Mouse (Mus musculus) hindbrain, embryonic 11.5 days (tissue): ENCODE measurements around the gene Flt3. TPM values are rescaled to one million over a fixed set of nuclear protein-coding genes. Genes with fewer than 3 reads are reported as not detected.

ENCODE experiments used
- ATAC-seq: fragments of 200-750 bp; cut with Nextera tagmentation; 2 replicates; pipeline ENCODE4 v1.8.0; 2017; ENCODE audit warnings: mild to moderate bottlenecking, moderate TSS enrichment, moderate library complexity; ENCODE audit not compliant: low FRiP score
- DNase-seq: peaks from one replicate; pipeline ENCODE4 v3.0.0-alpha.2; 2015; ENCODE audit warnings: low spot score
- H3K27ac ChIP-seq: fragments of 300-500 bp; sonication (generic); 2 replicates; pipeline ENCODE4 v1.5.1; 2014; ENCODE audit warnings: mild to moderate bottlenecking, low read depth, low read length
- H3K27me3 ChIP-seq: fragments of 300-500 bp; sonication (generic); 2 replicates; pipeline ENCODE4 v1.6.1; 2014; ENCODE audit warnings: mild to moderate bottlenecking, low read length, moderate library complexity, mixed read lengths; ENCODE audit not compliant: control insufficient read depth, insufficient read depth
- H3K36me3 ChIP-seq: fragments of 300-500 bp; sonication (generic); 2 replicates; pipeline ENCODE4 v1.6.1; 2014; ENCODE audit warnings: mild to moderate bottlenecking, low read length, moderate library complexity, mixed read lengths; ENCODE audit not compliant: control insufficient read depth, insufficient read depth
- H3K4me1 ChIP-seq: fragments of 300-500 bp; sonication (generic); replicated peaks from 2 replicates; pipeline ENCODE4 v1.6.1; 2014; ENCODE audit warnings: low read length, mixed read lengths; ENCODE audit not compliant: control insufficient read depth, insufficient read depth
- H3K4me2 ChIP-seq: fragments of 300-500 bp; sonication (generic); replicated peaks from 2 replicates; pipeline ENCODE4 v1.6.1; 2014; ENCODE audit warnings: mild to moderate bottlenecking, low read depth, low read length
- H3K4me3 ChIP-seq: fragments of 300-500 bp; sonication (generic); 2 replicates; pipeline ENCODE4 v1.5.1; 2014; ENCODE audit warnings: low read depth, low read length
- H3K9ac ChIP-seq: fragments of 300-500 bp; sonication (generic); 2 replicates; pipeline ENCODE4 v1.6.1; 2014; ENCODE audit warnings: low read depth, low read length
- H3K9me3 ChIP-seq: fragments of 300-500 bp; sonication (generic); 2 replicates; pipeline ENCODE4 v1.6.1; 2016; ENCODE audit warnings: low read length; ENCODE audit not compliant: control insufficient read depth
- WGBS: fragments of 180-500 bp; shearing (Covaris S2); extraction: QIAGEN DNeasy Blood & Tissue Kit; methylation state at CpG from one replicate; pipeline ENCODE4 v1.1.7; 2014; 5-methylcytosine and 5-hydroxymethylcytosine counted together
- polyA plus RNA-seq: library from polyadenylated mRNA; unstranded; fragments of >200 nt; fragmentation: Nextera tagmentation; extraction: Ambion mirVana; gene quantifications from 2 replicates; pipeline ENCODE4 v1.2.1, GENCODE M21; 2014

Flt3 gene
- polyA plus RNA-seq, 1 experiment from 2014 or later = 0.14 TPM

- DNase-seq (no peak), ATAC-seq (no peak)
- H3K9ac ChIP-seq = no peak overlapping the region
- no peak overlapping the region for H3K4me3 ChIP-seq
- no peak overlapping the region for H3K27ac ChIP-seq
- no peaks in the 10 kb centered on the region for H3K9me3 ChIP-seq
- no peak overlapping the region for H3K4me2 ChIP-seq
- no peaks in the 10 kb centered on the region; the same call in 1 of the 2 replicates for H3K4me1 ChIP-seq
- H3K36me3 ChIP-seq = no peaks in the 10 kb centered on the region
- no peaks in the 10 kb centered on the region for H3K27me3 ChIP-seq
- WGBS = 81% methylated on average over 5 of the region's 5 CpGs
These were observed 36.2 kb upstream of the Flt3 start for GRCm38 (mm10) chr5:147436491-147436890.

GRCm38 (mm10) chr5:147435751-147436150 lies 35.5 kb upstream of the Flt3 start:
- WGBS = 88% methylated on average over 2 of the region's 2 CpGs
- Histone ChIP-seq H3K9me3 (no peaks in the 10 kb centered on the region), H3K4me2 (no peak overlapping the region), H3K4me3 (no peak overlapping the region), H3K9ac (no peak overlapping the region), H3K4me1 (no peaks in the 10 kb centered on the region; the same call in 1 of the 2 replicates), H3K27ac (no peak overlapping the region), H3K27me3 (no peaks in the 10 kb centered on the region), H3K36me3 (no peaks in the 10 kb centered on the region)
- no peak for ATAC-seq
- no peak for DNase-seq

- Histone ChIP-seq H3K9ac (no peak overlapping the region), H3K4me3 (no peak overlapping the region)
- 80% methylated on average over 4 of the region's 4 CpGs for WGBS
These were observed 34.9 kb upstream of the Flt3 start for GRCm38 (mm10) chr5:147435224-147435623.

GRCm38 (mm10) chr5:147432927-147433326 lies 32.6 kb upstream of the Flt3 start:
- no peak for ATAC-seq
- DNase-seq = no peak
- WGBS = 91% methylated on average over 8 of the region's 8 CpGs

More at GRCm38 (mm10) chr5:147435224-147435623, 34.9 kb upstream of the Flt3 start:
- H3K4me1 ChIP-seq = no peaks in the 10 kb centered on the region; the same call in 1 of the 2 replicates
- no peak overlapping the region for H3K4me2 ChIP-seq
- H3K27ac ChIP-seq = no peak overlapping the region
- H3K9me3 ChIP-seq = no peaks in the 10 kb centered on the region
- H3K27me3 ChIP-seq = no peaks in the 10 kb centered on the region
- no peak for DNase-seq
- H3K36me3 ChIP-seq = no peaks in the 10 kb centered on the region
- no peak for ATAC-seq

GRCm38 (mm10) chr5:147430936-147431839 lies 30.9 kb upstream of the Flt3 start:
- Histone ChIP-seq H3K9me3 (no peaks in the 10 kb centered on the region), H3K4me2 (peak overlapping the region; percentile 77), H3K36me3 (no peaks in the 10 kb centered on the region), H3K9ac (peak overlapping the region; percentile 95), H3K4me3 (peak overlapping the region; percentile 99), H3K27me3 (no peaks in the 10 kb centered on the region), H3K27ac (peak overlapping the region; percentile 99), H3K4me1 (no peaks in the 10 kb centered on the region; the same call in 1 of the 2 replicates)
- under 1% methylated on average over 46 of the region's 68 CpGs for WGBS
- DNase-seq (peak; percentile 65), ATAC-seq (peak; percentile 70)

More at GRCm38 (mm10) chr5:147432927-147433326, 32.6 kb upstream of the Flt3 start:
- no peaks in the 10 kb centered on the region; the same call in 1 of the 2 replicates for H3K4me1 ChIP-seq
- no peak overlapping the region for H3K27ac ChIP-seq
- no peak overlapping the region for H3K4me3 ChIP-seq
- H3K4me2 ChIP-seq = no peak overlapping the region
- no peaks in the 10 kb centered on the region for H3K27me3 ChIP-seq
- no peaks in the 10 kb centered on the region for H3K9me3 ChIP-seq
- no peaks in the 10 kb centered on the region for H3K36me3 ChIP-seq
- no peak overlapping the region for H3K9ac ChIP-seq

GRCm38 (mm10) chr5:147430361-147430935 lies 30.2 kb upstream of the Flt3 start:
- no peaks in the 10 kb centered on the region for H3K27me3 ChIP-seq
- H3K27ac ChIP-seq = peak overlapping the region; percentile 99
- peak overlapping the region; percentile 77 for H3K4me2 ChIP-seq
- peak overlapping the region; percentile 99 for H3K4me3 ChIP-seq
- H3K36me3 ChIP-seq = no peaks in the 10 kb centered on the region
- no peaks in the 10 kb centered on the region for H3K9me3 ChIP-seq
- no peaks in the 10 kb centered on the region; the same call in 1 of the 2 replicates for H3K4me1 ChIP-seq
- under 1% methylated on average over 50 of the region's 91 CpGs for WGBS
- H3K9ac ChIP-seq = peak overlapping the region; percentile 95
- DNase-seq (peak; percentile 73), ATAC-seq (peak; percentile 88)

GRCm38 (mm10) chr5:147429535-147430305 lies 29.4 kb upstream of the Flt3 start, which contains the start of gene Pan3:
Gene Pan3 (plus strand): TSS chr5:147430161.
- ATAC-seq (peak; percentile 90), DNase-seq (peak; percentile 95)
- Histone ChIP-seq H3K9ac (peak within 1 kb of the TSS; percentile 95), H3K4me1 (no peaks in the 10 kb centered on the region; the same call in 1 of the 2 replicates), H3K27me3 (no peaks in the 10 kb centered on the region), H3K36me3 (no peaks in the 10 kb centered on the region), H3K4me2 (peak within 1 kb of the TSS; percentile 77), H3K4me3 (peak within 1 kb of the TSS; percentile 99), H3K9me3 (no peaks in the 10 kb centered on the region), H3K27ac (peak within 1 kb of the TSS; percentile 99)
- WGBS = under 1% methylated on average over 44 of the region's 51 CpGs

GRCm38 (mm10) chr5:147426048-147426805 lies 25.9 kb upstream of the Flt3 start:
- Histone ChIP-seq H3K9me3 (no peaks in the 10 kb centered on the region), H3K27me3 (no peaks in the 10 kb centered on the region), H3K4me1 (no peaks in the 10 kb centered on the region), H3K4me2 (no peak overlapping the region), H3K36me3 (no peaks in the 10 kb centered on the region), H3K9ac (no peak overlapping the region), H3K4me3 (no peak overlapping the region), H3K27ac (no peak overlapping the region)
- no peak for DNase-seq
- no peak for ATAC-seq
- 84% methylated on average over 4 of the region's 4 CpGs for WGBS
